Mouse (Mus musculus): ENCODE measurements around the gene Hrc. TPM values are rescaled to one million over a fixed set of nuclear protein-coding genes. Genes with fewer than 3 reads are reported as not detected.

Gene Hrc
- polyA plus RNA-seq (2014; fragmentation: Illumina TruSeq; extraction: RNeasy Lipid Tissue Mini Kit (QIAGEN cat#74804); ENCODE audit: low read depth, low replicate concordance) = 0.28 TPM

DNA sequence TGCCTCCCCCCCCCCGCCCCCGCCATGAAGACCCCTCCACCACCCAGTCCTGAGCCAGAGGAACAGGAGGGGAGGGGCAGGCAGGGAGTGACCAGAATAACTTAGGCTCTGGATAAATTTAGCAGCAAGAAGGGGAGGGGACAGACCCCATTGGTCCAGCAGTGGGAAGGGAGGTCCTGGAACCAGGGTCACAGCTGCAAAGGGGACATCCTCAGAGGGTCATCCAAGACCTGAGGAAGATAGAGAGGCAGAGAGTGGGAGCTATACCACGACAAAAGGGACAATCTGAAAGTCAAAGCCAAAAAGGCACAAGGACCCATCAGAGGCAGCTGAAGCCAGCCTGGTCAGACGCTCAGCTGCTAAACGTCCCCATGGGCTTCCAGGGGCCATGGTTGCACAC is at the start of gene Hrc:
Gene Hrc (plus strand): TSS at position 235 of the 400 bp plus-strand sequence.

DNA sequence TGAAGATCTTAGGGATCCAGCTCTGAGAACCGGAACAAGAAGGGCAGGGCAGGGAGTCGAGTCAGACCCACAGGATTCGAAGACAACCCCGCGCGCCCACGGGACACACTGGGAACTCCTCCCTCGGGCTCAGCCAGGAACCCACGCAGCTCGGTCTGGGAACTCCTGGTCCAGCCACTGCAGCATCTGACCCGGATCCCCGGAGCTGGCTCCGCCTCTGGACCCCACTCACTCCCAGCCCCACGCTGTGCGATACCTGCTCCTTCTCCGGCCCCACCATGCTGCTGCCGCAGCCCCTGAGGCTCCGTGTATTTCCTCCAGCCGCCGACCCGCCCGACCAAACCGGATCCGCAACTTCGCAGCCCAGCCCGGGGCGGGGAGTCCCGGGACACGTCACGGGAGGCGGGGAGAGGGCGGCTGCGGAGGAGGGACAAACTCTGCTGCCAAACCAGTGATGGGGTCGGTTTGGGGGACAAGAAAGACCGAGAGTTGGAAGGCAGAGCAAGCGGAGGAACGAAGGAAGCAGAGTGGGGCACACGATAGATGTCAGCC is 1.6 kb upstream of the Hrc start, which contains the start of gene Trpm4:
Gene Trpm4 (minus strand): TSS at position 350 of the 552 bp plus-strand sequence.

DNA sequence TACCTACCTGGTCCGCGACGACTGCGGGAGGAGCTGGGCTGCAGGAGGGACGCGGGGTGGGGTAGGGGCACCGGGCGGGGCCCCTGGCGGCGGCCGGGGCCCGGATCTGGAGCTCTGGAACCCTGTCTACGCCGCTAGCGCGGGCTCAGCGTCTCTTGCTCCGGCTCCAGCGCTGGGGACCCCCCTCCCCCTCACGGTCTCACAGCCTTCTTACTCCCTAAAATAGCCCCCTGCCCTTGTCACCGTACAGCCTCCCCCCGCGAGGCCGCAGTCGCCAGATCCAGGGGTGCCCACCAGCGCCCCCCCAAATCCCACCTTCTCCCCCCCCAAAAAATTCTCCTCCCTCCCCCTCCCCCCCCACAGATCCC is 31.5 kb downstream of the Hrc start, which contains the start of gene Ppfia3:
Gene Ppfia3 (minus strand): TSS at position 368 of the 368 bp plus-strand sequence.

DNA sequence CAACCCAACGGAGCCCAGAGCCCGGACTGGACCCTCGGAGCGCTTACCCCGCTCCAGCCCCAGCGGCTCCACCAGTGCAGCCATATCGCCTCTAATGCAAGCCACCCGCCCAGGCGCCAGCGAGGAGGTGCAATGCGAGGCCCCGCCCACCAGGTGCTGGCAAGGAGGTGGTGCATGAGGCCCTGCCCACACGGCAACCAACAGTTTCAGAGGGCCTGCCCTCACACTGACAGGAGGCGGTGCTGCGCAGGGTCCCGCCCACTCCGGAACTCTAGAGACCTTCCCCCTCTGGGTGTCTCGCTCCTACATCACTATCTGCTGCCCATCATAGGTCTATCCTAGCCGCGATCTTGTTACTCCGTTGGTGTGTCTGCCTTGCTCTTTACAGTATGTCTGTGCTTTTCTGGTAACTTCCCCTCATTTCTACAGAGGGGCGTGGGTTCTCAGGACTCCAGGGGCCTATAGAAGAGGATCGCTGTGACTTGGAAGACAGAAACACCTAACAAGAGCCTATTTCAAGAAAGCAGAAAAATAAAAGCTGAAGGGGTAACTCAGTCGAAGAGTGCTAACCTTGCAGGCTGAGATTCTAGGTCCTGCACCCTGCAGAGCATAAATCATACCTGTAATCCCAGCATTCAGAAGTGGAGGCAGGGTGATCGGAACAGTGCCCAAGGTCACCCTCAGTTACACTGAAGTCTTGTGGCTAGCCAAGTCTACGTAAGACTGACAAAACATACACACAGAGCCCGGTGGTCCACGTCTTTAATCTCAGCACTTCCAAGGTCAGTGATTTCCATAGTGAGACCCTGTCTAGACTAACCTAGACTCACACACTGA is 35.6 kb downstream of the Hrc start, which contains the start of gene Lin7b:
Gene Lin7b (minus strand): TSS at position 109 of the 837 bp plus-strand sequence.

Other genes with a start within 250 kb of the Hrc start
- not detected for gene Rcn3, start 243.1 kb upstream of the Hrc start, polyA plus RNA-seq (2014; fragmentation: Illumina TruSeq; extraction: RNeasy Lipid Tissue Mini Kit (QIAGEN cat#74804); ENCODE audit: low read depth, low replicate concordance)
- 8.9 TPM for gene Fcgrt, start 231.4 kb upstream of the Hrc start, polyA plus RNA-seq (2014; fragmentation: Illumina TruSeq; extraction: RNeasy Lipid Tissue Mini Kit (QIAGEN cat#74804); ENCODE audit: low read depth, low replicate concordance)
- 378 TPM for gene Rps11, start 210.9 kb upstream of the Hrc start, polyA plus RNA-seq (2014; fragmentation: Illumina TruSeq; extraction: RNeasy Lipid Tissue Mini Kit (QIAGEN cat#74804); ENCODE audit: low read depth, low replicate concordance)
- 519 TPM for gene Rpl13a, start 206.5 kb upstream of the Hrc start, polyA plus RNA-seq (2014; fragmentation: Illumina TruSeq; extraction: RNeasy Lipid Tissue Mini Kit (QIAGEN cat#74804); ENCODE audit: low read depth, low replicate concordance)
- not detected for gene Gm45713, start 199.1 kb upstream of the Hrc start, polyA plus RNA-seq (2014; fragmentation: Illumina TruSeq; extraction: RNeasy Lipid Tissue Mini Kit (QIAGEN cat#74804); ENCODE audit: low read depth, low replicate concordance)
- 14.4 TPM for gene Flt3l, start 198.9 kb upstream of the Hrc start, polyA plus RNA-seq (2014; fragmentation: Illumina TruSeq; extraction: RNeasy Lipid Tissue Mini Kit (QIAGEN cat#74804); ENCODE audit: low read depth, low replicate concordance)
- gene Pih1d1, start 181.0 kb upstream of the Hrc start, polyA plus RNA-seq (2014; fragmentation: Illumina TruSeq; extraction: RNeasy Lipid Tissue Mini Kit (QIAGEN cat#74804); ENCODE audit: low read depth, low replicate concordance) = 1.2 TPM
- 12.3 TPM for gene Aldh16a1, start 180.7 kb upstream of the Hrc start, polyA plus RNA-seq (2014; fragmentation: Illumina TruSeq; extraction: RNeasy Lipid Tissue Mini Kit (QIAGEN cat#74804); ENCODE audit: low read depth, low replicate concordance)
- gene Slc17a7, start 171.3 kb upstream of the Hrc start, polyA plus RNA-seq (2014; fragmentation: Illumina TruSeq; extraction: RNeasy Lipid Tissue Mini Kit (QIAGEN cat#74804); ENCODE audit: low read depth, low replicate concordance) = not detected
- not detected for gene Gfy, start 155.7 kb upstream of the Hrc start, polyA plus RNA-seq (2014; fragmentation: Illumina TruSeq; extraction: RNeasy Lipid Tissue Mini Kit (QIAGEN cat#74804); ENCODE audit: low read depth, low replicate concordance)
- not detected for gene Pth2, start 154.3 kb upstream of the Hrc start, polyA plus RNA-seq (2014; fragmentation: Illumina TruSeq; extraction: RNeasy Lipid Tissue Mini Kit (QIAGEN cat#74804); ENCODE audit: low read depth, low replicate concordance)
- not detected for gene Ccdc155, start 130.4 kb upstream of the Hrc start, polyA plus RNA-seq (2014; fragmentation: Illumina TruSeq; extraction: RNeasy Lipid Tissue Mini Kit (QIAGEN cat#74804); ENCODE audit: low read depth, low replicate concordance)
- gene Dkkl1, start 123.1 kb upstream of the Hrc start, polyA plus RNA-seq (2014; fragmentation: Illumina TruSeq; extraction: RNeasy Lipid Tissue Mini Kit (QIAGEN cat#74804); ENCODE audit: low read depth, low replicate concordance) = not detected
- gene Tead2, start 119.5 kb upstream of the Hrc start, polyA plus RNA-seq (2014; fragmentation: Illumina TruSeq; extraction: RNeasy Lipid Tissue Mini Kit (QIAGEN cat#74804); ENCODE audit: low read depth, low replicate concordance) = 1.1 TPM
- gene Cd37, start 96.2 kb upstream of the Hrc start, polyA plus RNA-seq (2014; fragmentation: Illumina TruSeq; extraction: RNeasy Lipid Tissue Mini Kit (QIAGEN cat#74804); ENCODE audit: low read depth, low replicate concordance) = 3.6 TPM
- gene Slc6a16, start 94.2 kb upstream of the Hrc start, polyA plus RNA-seq (2014; fragmentation: Illumina TruSeq; extraction: RNeasy Lipid Tissue Mini Kit (QIAGEN cat#74804); ENCODE audit: low read depth, low replicate concordance) = not detected
- gene Slc6a21, start 57.8 kb upstream of the Hrc start, polyA plus RNA-seq (2014; fragmentation: Illumina TruSeq; extraction: RNeasy Lipid Tissue Mini Kit (QIAGEN cat#74804); ENCODE audit: low read depth, low replicate concordance) = not detected
- gene Trpm4, start 1.5 kb upstream of the Hrc start, polyA plus RNA-seq (2014; fragmentation: Illumina TruSeq; extraction: RNeasy Lipid Tissue Mini Kit (QIAGEN cat#74804); ENCODE audit: low read depth, low replicate concordance) = 8.2 TPM
- 0.41 TPM for gene Ppfia3, start 31.7 kb downstream of the Hrc start, polyA plus RNA-seq (2014; fragmentation: Illumina TruSeq; extraction: RNeasy Lipid Tissue Mini Kit (QIAGEN cat#74804); ENCODE audit: low read depth, low replicate concordance)
- not detected for gene Lin7b, start 35.3 kb downstream of the Hrc start, polyA plus RNA-seq (2014; fragmentation: Illumina TruSeq; extraction: RNeasy Lipid Tissue Mini Kit (QIAGEN cat#74804); ENCODE audit: low read depth, low replicate concordance)
- gene Snrnp70, start 60.5 kb downstream of the Hrc start, polyA plus RNA-seq (2014; fragmentation: Illumina TruSeq; extraction: RNeasy Lipid Tissue Mini Kit (QIAGEN cat#74804); ENCODE audit: low read depth, low replicate concordance) = 119 TPM
- gene Kcna7, start 70.4 kb downstream of the Hrc start, polyA plus RNA-seq (2014; fragmentation: Illumina TruSeq; extraction: RNeasy Lipid Tissue Mini Kit (QIAGEN cat#74804); ENCODE audit: low read depth, low replicate concordance) = not detected
- not detected for gene Ntf5, start 78.4 kb downstream of the Hrc start, polyA plus RNA-seq (2014; fragmentation: Illumina TruSeq; extraction: RNeasy Lipid Tissue Mini Kit (QIAGEN cat#74804); ENCODE audit: low read depth, low replicate concordance)
- not detected for gene Lhb, start 85.5 kb downstream of the Hrc start, polyA plus RNA-seq (2014; fragmentation: Illumina TruSeq; extraction: RNeasy Lipid Tissue Mini Kit (QIAGEN cat#74804); ENCODE audit: low read depth, low replicate concordance)
- 2.6 TPM for gene Gys1, start 99.6 kb downstream of the Hrc start, polyA plus RNA-seq (2014; fragmentation: Illumina TruSeq; extraction: RNeasy Lipid Tissue Mini Kit (QIAGEN cat#74804); ENCODE audit: low read depth, low replicate concordance)
- 0.63 TPM for gene Ruvbl2, start 102.8 kb downstream of the Hrc start, polyA plus RNA-seq (2014; fragmentation: Illumina TruSeq; extraction: RNeasy Lipid Tissue Mini Kit (QIAGEN cat#74804); ENCODE audit: low read depth, low replicate concordance)
- gene Ftl1, start 124.6 kb downstream of the Hrc start, polyA plus RNA-seq (2014; fragmentation: Illumina TruSeq; extraction: RNeasy Lipid Tissue Mini Kit (QIAGEN cat#74804); ENCODE audit: low read depth, low replicate concordance) = 3.0 TPM
- 1.4 TPM for gene Bax, start 131.6 kb downstream of the Hrc start, polyA plus RNA-seq (2014; fragmentation: Illumina TruSeq; extraction: RNeasy Lipid Tissue Mini Kit (QIAGEN cat#74804); ENCODE audit: low read depth, low replicate concordance)
- not detected for gene Tulp2, start 146.6 kb downstream of the Hrc start, polyA plus RNA-seq (2014; fragmentation: Illumina TruSeq; extraction: RNeasy Lipid Tissue Mini Kit (QIAGEN cat#74804); ENCODE audit: low read depth, low replicate concordance)
- not detected for gene Gm45808, start 151.5 kb downstream of the Hrc start, polyA plus RNA-seq (2014; fragmentation: Illumina TruSeq; extraction: RNeasy Lipid Tissue Mini Kit (QIAGEN cat#74804); ENCODE audit: low read depth, low replicate concordance)
- 3.8 TPM for gene Dhdh, start 153.5 kb downstream of the Hrc start, polyA plus RNA-seq (2014; fragmentation: Illumina TruSeq; extraction: RNeasy Lipid Tissue Mini Kit (QIAGEN cat#74804); ENCODE audit: low read depth, low replicate concordance)
- gene Nucb1, start 175.1 kb downstream of the Hrc start, polyA plus RNA-seq (2014; fragmentation: Illumina TruSeq; extraction: RNeasy Lipid Tissue Mini Kit (QIAGEN cat#74804); ENCODE audit: low read depth, low replicate concordance) = 82.6 TPM
- gene Ppp1r15a, start 191.0 kb downstream of the Hrc start, polyA plus RNA-seq (2014; fragmentation: Illumina TruSeq; extraction: RNeasy Lipid Tissue Mini Kit (QIAGEN cat#74804); ENCODE audit: low read depth, low replicate concordance) = 1.0 TPM
- 0.25 TPM for gene Plekha4, start 191.0 kb downstream of the Hrc start, polyA plus RNA-seq (2014; fragmentation: Illumina TruSeq; extraction: RNeasy Lipid Tissue Mini Kit (QIAGEN cat#74804); ENCODE audit: low read depth, low replicate concordance)
- not detected for gene Hsd17b14, start 219.6 kb downstream of the Hrc start, polyA plus RNA-seq (2014; fragmentation: Illumina TruSeq; extraction: RNeasy Lipid Tissue Mini Kit (QIAGEN cat#74804); ENCODE audit: low read depth, low replicate concordance)
- 2.6 TPM for gene Bcat2, start 234.9 kb downstream of the Hrc start, polyA plus RNA-seq (2014; fragmentation: Illumina TruSeq; extraction: RNeasy Lipid Tissue Mini Kit (QIAGEN cat#74804); ENCODE audit: low read depth, low replicate concordance)